Mouse (Mus musculus) heart, embryonic 14.5 days (tissue): ENCODE results near the gene Myf6. TPM values are rescaled to one million over a fixed set of nuclear protein-coding genes. Genes with fewer than 3 reads are reported as not detected.

Experiments
- ATAC-seq: fragments of 200-750 bp; cut with Nextera tagmentation; 2 replicates; pipeline ENCODE4 v1.8.0; 2017; ENCODE audit warnings: low read depth, moderate TSS enrichment; ENCODE audit not compliant: insufficient number of reproducible peaks, insufficient read depth, low FRiP score
- H3K27ac ChIP-seq, 2 experiments: fragments of 200-500 bp in 1 of 2; fragments of 300-500 bp in 1 of 2; sonication (generic) in 1 of 2; replicated peaks in 1 of 2; 2 replicates each; pipeline ENCODE4 v1.5.1; 2012 to 2014; ENCODE audit warnings: low read depth in 2 of 2, low read length in 2 of 2, control low read depth in 1 of 2, mild to moderate bottlenecking in 1 of 2, mixed read lengths in 1 of 2; ENCODE audit not compliant: control insufficient read depth in 1 of 2, insufficient read depth in 1 of 2
- H3K27me3 ChIP-seq: fragments of 300-500 bp; sonication (generic); 2 replicates; pipeline ENCODE4 v1.6.1; 2014; ENCODE audit warnings: mild to moderate bottlenecking, low read length, control low read depth; ENCODE audit not compliant: control insufficient read depth, insufficient read depth
- H3K36me3 ChIP-seq: fragments of 300-500 bp; sonication (generic); 2 replicates; pipeline ENCODE4 v1.6.1; 2014; ENCODE audit warnings: mild to moderate bottlenecking, control low read depth, low read length, mixed read lengths; ENCODE audit not compliant: control insufficient read depth, insufficient read depth
- H3K4me1 ChIP-seq, 2 experiments: fragments of 200-500 bp in 1 of 2; fragments of 300-500 bp in 1 of 2; sonication (generic) in 1 of 2; 2 replicates each; pipeline ENCODE4 v1.6.1; 2012 to 2014; ENCODE audit warnings: low read length in 2 of 2, control low read depth in 1 of 2, mixed read lengths in 1 of 2; ENCODE audit not compliant: control insufficient read depth in 2 of 2, insufficient read depth in 2 of 2
- H3K4me2 ChIP-seq: fragments of 300-500 bp; sonication (generic); 2 replicates; pipeline ENCODE4 v1.6.1; 2014; ENCODE audit warnings: mild to moderate bottlenecking, low read length
- H3K4me3 ChIP-seq, 2 experiments: fragments of 200-500 bp in 1 of 2; fragments of 300-500 bp in 1 of 2; sonication (generic) in 1 of 2; 2 replicates each; pipeline ENCODE4 v1.5.1; 2012 to 2014; ENCODE audit warnings: low read length in 2 of 2, mild to moderate bottlenecking in 2 of 2, control low read depth in 1 of 2, low read depth in 1 of 2, moderate library complexity in 1 of 2; ENCODE audit not compliant: control insufficient read depth in 1 of 2, insufficient read depth in 1 of 2
- H3K9ac ChIP-seq: fragments of 300-500 bp; sonication (generic); 2 replicates; pipeline ENCODE4 v1.6.1; 2014; ENCODE audit warnings: mild to moderate bottlenecking, low read length
- H3K9me3 ChIP-seq: fragments of 300-500 bp; sonication (generic); 2 replicates; pipeline ENCODE4 v1.6.1; 2016; ENCODE audit warnings: low read length, control low read depth; ENCODE audit not compliant: control insufficient read depth
- WGBS: fragments of 180-500 bp; shearing (Covaris S2); extraction: QIAGEN DNeasy Blood & Tissue Kit; methylation state at CpG from one replicate; pipeline ENCODE4 v1.1.7; 2014; 5-methylcytosine and 5-hydroxymethylcytosine counted together
- polyA plus RNA-seq: library from polyadenylated mRNA; unstranded; fragments of >200 nt; fragmentation: Nextera tagmentation; extraction: Ambion mirVana; gene quantifications from 2 replicates; pipeline ENCODE4 v1.2.1, GENCODE M21; 2014

Myf6 gene
- polyA plus RNA-seq, 1 experiment from 2014 or later, result 0.16 TPM

GRCm38 (mm10) chr10:107502193-107502592, 7.7 kb upstream of the Myf6 start:
- Histone ChIP-seq H3K4me2 (no peak overlapping the region), H3K27ac (no peak overlapping the region), H3K36me3 (no peaks in the 10 kb centered on the region), H3K4me1 (peaks cover 4 to 5% of the 10 kb centered on the region in 2 experiments; a peak in 3 of 4 replicates), H3K27me3 (no peaks in the 10 kb centered on the region), H3K4me3 (no peak overlapping the region), H3K9ac (no peak overlapping the region), H3K9me3 (no peaks in the 10 kb centered on the region)
- WGBS, result 82% methylated on average over 7 of the region's 7 CpGs
- no peak for ATAC-seq

- Histone ChIP-seq H3K36me3 (no peaks in the 10 kb centered on the region), H3K9ac (no peak overlapping the region), H3K4me2 (peak overlapping the region; percentile 9; the same call in 1 of the 2 replicates), H3K9me3 (no peaks in the 10 kb centered on the region), H3K4me3 (no peak overlapping the region), H3K27ac (peak overlapping the region; percentile 65 to 68), H3K27me3 (no peaks in the 10 kb centered on the region), H3K4me1 (peaks cover 4 to 5% of the 10 kb centered on the region in 2 experiments; a peak in 3 of 4 replicates)
- no peak for ATAC-seq
- 34% methylated on average over 7 of the region's 7 CpGs for WGBS
Measured at GRCm38 (mm10) chr10:107499656-107500055, 5.1 kb upstream of the Myf6 start.

GRCm38 (mm10) chr10:107496402-107496801, 1.9 kb upstream of the Myf6 start:
- 71% methylated on average over 1 of the region's 1 CpGs for WGBS

GRCm38 (mm10) chr10:107493580-107494474, 710 bp downstream of the Myf6 start:
- no peaks in the 10 kb centered on the region for H3K27me3 ChIP-seq
- H3K4me3 ChIP-seq, result peak overlapping the region; percentile 29 to 38
- H3K36me3 ChIP-seq, result no peaks in the 10 kb centered on the region
- peaks cover 2 to 4% of the 10 kb centered on the region in 2 experiments; a peak in 1 of 4 replicates for H3K4me1 ChIP-seq
- peak overlapping the region; percentile 66 for H3K4me2 ChIP-seq
- H3K9me3 ChIP-seq, result no peaks in the 10 kb centered on the region
- H3K27ac ChIP-seq, result no peak overlapping the region
- ATAC-seq, result no peak
- 44% methylated on average over 18 of the region's 20 CpGs for WGBS
- H3K9ac ChIP-seq, result peak overlapping the region; percentile 58

More at GRCm38 (mm10) chr10:107496402-107496801, 1.9 kb upstream of the Myf6 start:
- no peak overlapping the region for H3K4me3 ChIP-seq
- H3K9me3 ChIP-seq, result no peaks in the 10 kb centered on the region
- H3K4me2 ChIP-seq, result no peak overlapping the region
- H3K36me3 ChIP-seq, result no peaks in the 10 kb centered on the region
- no peak overlapping the region for H3K27ac ChIP-seq
- no peak overlapping the region for H3K9ac ChIP-seq
- H3K27me3 ChIP-seq, result no peaks in the 10 kb centered on the region
- ATAC-seq, result no peak
- peaks cover 6 to 9% of the 10 kb centered on the region in 2 experiments; a peak in 3 of 4 replicates for H3K4me1 ChIP-seq

- H3K4me3 ChIP-seq, result peak overlapping the region; percentile 29 to 38
- peak overlapping the region; percentile 66 for H3K4me2 ChIP-seq
- H3K4me1 ChIP-seq, result peaks cover 2 to 4% of the 10 kb centered on the region in 2 experiments; a peak in 1 of 4 replicates
- H3K9me3 ChIP-seq, result no peaks in the 10 kb centered on the region
- no peak for ATAC-seq
- no peaks in the 10 kb centered on the region for H3K27me3 ChIP-seq
- 34% methylated on average over 18 of the region's 18 CpGs for WGBS
- H3K27ac ChIP-seq, result no peak overlapping the region
- H3K9ac ChIP-seq, result peak overlapping the region; percentile 58
- H3K36me3 ChIP-seq, result no peaks in the 10 kb centered on the region
Measured at GRCm38 (mm10) chr10:107492867-107493579, 1.5 kb downstream of the Myf6 start.

- no peaks in the 10 kb centered on the region for H3K36me3 ChIP-seq
- H3K4me3 ChIP-seq, result no peak overlapping the region
- no peak overlapping the region for H3K9ac ChIP-seq
- H3K4me1 ChIP-seq, result peaks cover 2 to 4% of the 10 kb centered on the region in 2 experiments; a peak in 1 of 4 replicates
- 26% methylated on average over 12 of the region's 12 CpGs for WGBS
- no peaks in the 10 kb centered on the region for H3K27me3 ChIP-seq
- no peaks in the 10 kb centered on the region for H3K9me3 ChIP-seq
- peak overlapping the region; percentile 34 for H3K4me2 ChIP-seq
- H3K27ac ChIP-seq, result no peak overlapping the region
- no peak for ATAC-seq
Measured at GRCm38 (mm10) chr10:107488654-107489315, 5.8 kb downstream of the Myf6 start.

- Histone ChIP-seq H3K36me3 (no peaks in the 10 kb centered on the region), H3K4me3 (no peak overlapping the region), H3K27ac (no peak overlapping the region), H3K27me3 (no peaks in the 10 kb centered on the region), H3K4me2 (no peak overlapping the region), H3K9ac (no peak overlapping the region), H3K9me3 (no peaks in the 10 kb centered on the region), H3K4me1 (no peaks in the 10 kb centered on the region)
- no peak for ATAC-seq
- 69% methylated on average over 12 of the region's 12 CpGs for WGBS
Measured at GRCm38 (mm10) chr10:107486770-107487169, 7.8 kb downstream of the Myf6 start.
